Mouse (Mus musculus): ENCODE data around the gene Gm20517. TPM values are rescaled to one million over a fixed set of nuclear protein-coding genes. Genes with fewer than 3 reads are reported as not detected.
"Not testable (repeated sequence)": the region's sequence is repeated elsewhere in the genome, so short reads cannot be mapped to it uniquely, and the experiment has no call there.

Gene Gm20517
- polyA plus RNA-seq, 1 experiment: 2.9 TPM

GRCm38 (mm10) chr17:47622912-47623554, 11.6 kb downstream of the Gm20517 start:
- no peak overlapping the region for H3K4me3 ChIP-seq (ENCODE audit: insufficient read depth, low read length)
- H3K4me1 ChIP-seq (ENCODE audit: control insufficient read depth, insufficient read depth, low read length): no peaks in the 10 kb centered on the region
- TF ChIP-seq POLR2A (IDR thresholded peaks at IDR 0.05; ENCODE audit: extremely low read depth, insufficient read depth, low read length): no peak
- TF ChIP-seq CTCF (IDR thresholded peaks at IDR 0.05; ENCODE audit: extremely low read depth, insufficient read depth, low read length): no peak
- H3K27ac ChIP-seq (ENCODE audit: insufficient read depth, low read length): no peak overlapping the region

DNA sequence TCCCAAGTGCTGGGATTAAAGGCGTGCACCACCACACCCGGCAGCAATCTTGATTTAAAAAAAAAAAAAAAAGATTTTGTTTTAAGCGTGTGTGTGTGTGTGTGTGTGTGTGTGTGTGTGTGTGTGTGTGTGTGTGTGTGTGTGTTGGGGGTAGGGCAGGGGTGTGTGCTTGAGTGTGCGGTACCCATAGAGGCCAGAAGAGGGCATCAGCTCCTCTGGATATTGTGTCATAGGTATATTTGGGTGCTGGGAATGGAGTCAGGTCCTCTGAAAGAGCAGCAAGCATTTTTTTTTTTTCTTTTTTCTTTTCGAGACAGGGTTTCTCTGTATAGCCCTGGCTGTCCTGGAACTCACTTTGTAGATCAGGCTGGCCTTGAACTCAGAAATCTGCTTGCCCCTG, 13.2 kb downstream of the Gm20517 start:
- not testable (repeated sequence) for H3K27ac ChIP-seq (ENCODE audit: insufficient read depth, low read length); H3K4me3 ChIP-seq (ENCODE audit: insufficient read depth, low read length); H3K4me1 ChIP-seq (ENCODE audit: control insufficient read depth, insufficient read depth, low read length)

DNA sequence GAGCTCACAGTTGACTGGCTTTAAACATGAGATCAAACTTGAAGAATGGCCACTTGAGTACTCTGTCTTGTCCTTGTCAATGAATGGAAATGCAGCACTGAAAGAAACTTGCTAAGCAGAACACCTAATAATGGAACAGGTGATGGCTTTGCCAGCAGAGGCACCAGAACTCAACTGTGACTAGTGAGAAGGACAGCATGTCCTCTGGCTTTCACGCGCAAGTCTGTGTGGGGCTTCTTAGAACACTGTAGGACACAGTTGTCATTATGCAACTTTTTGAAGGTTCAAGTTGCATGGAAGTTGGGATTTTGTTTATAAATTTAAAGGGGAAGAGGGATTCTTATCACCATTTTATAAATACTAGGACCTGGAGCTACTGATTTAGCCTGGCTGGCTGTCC, 13.7 kb downstream of the Gm20517 start:
- H3K4me1 ChIP-seq (ENCODE audit: control insufficient read depth, insufficient read depth, low read length): no peaks in the 10 kb centered on the region
- H3K27ac ChIP-seq (ENCODE audit: insufficient read depth, low read length): no peak overlapping the region
- H3K4me3 ChIP-seq (ENCODE audit: insufficient read depth, low read length): no peak overlapping the region
- TF ChIP-seq POLR2A (IDR thresholded peaks at IDR 0.05; ENCODE audit: extremely low read depth, insufficient read depth, low read length): no peak
- TF ChIP-seq CTCF (IDR thresholded peaks at IDR 0.05; ENCODE audit: extremely low read depth, insufficient read depth, low read length): no peak

- Histone ChIP-seq H3K4me1 (ENCODE audit: control insufficient read depth, insufficient read depth, low read length) (peaks cover 3% of the 10 kb centered on the region; the same call in 1 of the 2 replicates), H3K27ac (ENCODE audit: insufficient read depth, low read length) (no peak overlapping the region), H3K4me3 (ENCODE audit: insufficient read depth, low read length) (no peak overlapping the region)
- TF ChIP-seq CTCF (IDR thresholded peaks at IDR 0.05; ENCODE audit: extremely low read depth, insufficient read depth, low read length) (no peak), POLR2A (IDR thresholded peaks at IDR 0.05; ENCODE audit: extremely low read depth, insufficient read depth, low read length) (no peak)
Measured at GRCm38 (mm10) chr17:47626031-47626430, 14.6 kb downstream of the Gm20517 start.

- no peak overlapping the region for H3K27ac ChIP-seq (ENCODE audit: insufficient read depth, low read length)
- TF ChIP-seq CTCF (IDR thresholded peaks at IDR 0.05; ENCODE audit: extremely low read depth, insufficient read depth, low read length): no peak
- TF ChIP-seq POLR2A (IDR thresholded peaks at IDR 0.05; ENCODE audit: extremely low read depth, insufficient read depth, low read length): no peak
- H3K4me1 ChIP-seq (ENCODE audit: control insufficient read depth, insufficient read depth, low read length): peaks cover 3% of the 10 kb centered on the region; the same call in 1 of the 2 replicates
- no peak overlapping the region for H3K4me3 ChIP-seq (ENCODE audit: insufficient read depth, low read length)
Measured at GRCm38 (mm10) chr17:47627791-47628190, 16.4 kb downstream of the Gm20517 start.

DNA sequence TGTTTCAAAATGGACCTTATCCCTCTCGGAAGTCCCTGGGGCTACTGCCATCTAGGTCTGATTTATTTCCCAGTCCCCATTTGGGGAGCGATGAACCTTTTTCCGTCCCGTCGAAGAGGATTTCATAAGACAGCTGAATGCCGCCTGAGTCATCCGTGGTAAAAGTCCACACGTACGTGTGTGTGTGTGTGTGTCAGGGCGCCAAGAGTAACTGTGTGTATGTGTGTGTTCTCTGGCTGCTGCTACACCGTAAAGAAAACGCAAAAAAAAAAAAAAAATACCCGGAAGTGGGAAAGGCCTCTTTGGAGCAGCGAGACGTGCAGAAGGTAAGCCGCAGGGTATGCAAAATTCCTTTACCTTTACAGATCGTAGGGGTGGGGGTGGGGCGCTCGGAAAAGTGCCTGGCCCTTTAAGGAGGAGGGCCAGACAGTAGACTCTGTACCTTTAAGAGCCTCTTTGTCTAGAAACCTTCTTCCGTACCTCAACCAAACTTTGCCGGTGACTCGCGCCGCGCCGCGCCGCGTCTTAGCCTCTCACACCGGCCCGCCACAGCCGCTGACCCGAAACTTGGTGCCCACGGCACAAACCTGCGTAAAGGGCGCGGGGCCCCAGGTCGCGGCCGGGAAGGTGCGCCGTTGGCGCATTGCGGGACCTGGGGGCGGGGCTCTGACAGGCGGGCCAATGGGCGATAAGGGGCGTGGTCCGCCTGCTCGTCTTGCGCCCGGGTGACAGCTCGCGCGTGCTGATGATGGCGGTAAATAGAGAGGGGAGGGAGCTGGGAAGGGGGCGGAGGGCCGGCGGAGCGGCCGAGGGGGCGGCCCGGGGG, 17.7 kb downstream of the Gm20517 start:
- peak overlapping the region; percentile 91 for H3K4me3 ChIP-seq (ENCODE audit: insufficient read depth, low read length)
- H3K4me1 ChIP-seq (ENCODE audit: control insufficient read depth, insufficient read depth, low read length): peaks cover 3% of the 10 kb centered on the region; the same call in 1 of the 2 replicates
- peak overlapping the region; percentile 97 for H3K27ac ChIP-seq (ENCODE audit: insufficient read depth, low read length)
- TF ChIP-seq POLR2A (IDR thresholded peaks at IDR 0.05; ENCODE audit: extremely low read depth, insufficient read depth, low read length): no peak
- no peak for TF ChIP-seq CTCF (IDR thresholded peaks at IDR 0.05; ENCODE audit: extremely low read depth, insufficient read depth, low read length)

- TF ChIP-seq CTCF (IDR thresholded peaks at IDR 0.05; ENCODE audit: extremely low read depth, insufficient read depth, low read length): no peak
- no peak for TF ChIP-seq POLR2A (IDR thresholded peaks at IDR 0.05; ENCODE audit: extremely low read depth, insufficient read depth, low read length)
- Histone ChIP-seq H3K4me3 (ENCODE audit: insufficient read depth, low read length) (peak overlapping the region; percentile 91), H3K27ac (ENCODE audit: insufficient read depth, low read length) (no peak overlapping the region), H3K4me1 (ENCODE audit: control insufficient read depth, insufficient read depth, low read length) (peaks cover 3% of the 10 kb centered on the region; the same call in 1 of the 2 replicates)
Measured at GRCm38 (mm10) chr17:47629717-47630677, 18.6 kb downstream of the Gm20517 start.

GRCm38 (mm10) chr17:47630678-47631065, 19.3 kb downstream of the Gm20517 start, which contains the start of gene Usp49:
Gene Usp49 (plus strand): TSS chr17:47630690.
- Histone ChIP-seq H3K27ac (ENCODE audit: insufficient read depth, low read length) (no peak within 1 kb of the TSS), H3K4me1 (ENCODE audit: control insufficient read depth, insufficient read depth, low read length) (peaks cover 3% of the 10 kb centered on the region; the same call in 1 of the 2 replicates), H3K4me3 (ENCODE audit: insufficient read depth, low read length) (peak within 1 kb of the TSS; percentile 91)
- TF ChIP-seq CTCF (IDR thresholded peaks at IDR 0.05; ENCODE audit: extremely low read depth, insufficient read depth, low read length) (no peak), POLR2A (IDR thresholded peaks at IDR 0.05; ENCODE audit: extremely low read depth, insufficient read depth, low read length) (no peak)

- peaks cover 3% of the 10 kb centered on the region; the same call in 1 of the 2 replicates for H3K4me1 ChIP-seq (ENCODE audit: control insufficient read depth, insufficient read depth, low read length)
- H3K4me3 ChIP-seq (ENCODE audit: insufficient read depth, low read length): no peak overlapping the region
- no peak for TF ChIP-seq CTCF (IDR thresholded peaks at IDR 0.05; ENCODE audit: extremely low read depth, insufficient read depth, low read length)
- TF ChIP-seq POLR2A (IDR thresholded peaks at IDR 0.05; ENCODE audit: extremely low read depth, insufficient read depth, low read length): no peak
- no peak overlapping the region for H3K27ac ChIP-seq (ENCODE audit: insufficient read depth, low read length)
Measured at GRCm38 (mm10) chr17:47632181-47632840, 20.9 kb downstream of the Gm20517 start.

Measured in cortical plate, adult 2 months (tissue).